Mouse (Mus musculus) liver, postnatal 0 days (tissue): Measurements from ENCODE around the gene Dnali1. TPM values are rescaled to one million over a fixed set of nuclear protein-coding genes. Genes with fewer than 3 reads are reported as not detected.

Source experiments
- ATAC-seq: fragments of 200-750 bp; cut with Nextera tagmentation; 2 replicates; pipeline ENCODE4 v1.8.0; 2017; ENCODE audit warnings: mild to moderate bottlenecking, moderate library complexity
- DNase-seq: peaks from one replicate; pipeline ENCODE4 v3.0.0-alpha.2; 2016
- H3K27ac ChIP-seq: fragments of 300-500 bp; sonication (generic); 2 replicates; pipeline ENCODE4 v1.5.1; 2014; ENCODE audit warnings: antibody characterized with exemption, moderate library complexity, mild to moderate bottlenecking, low read depth
- H3K27me3 ChIP-seq: fragments of 300-500 bp; sonication (generic); 2 replicates; pipeline ENCODE4 v1.6.1; 2014; ENCODE audit warnings: low read length, control low read depth, mixed read lengths; ENCODE audit not compliant: insufficient read depth
- H3K36me3 ChIP-seq: fragments of 300-500 bp; sonication (generic); replicated peaks from 2 replicates; pipeline ENCODE4 v1.6.1; 2014; ENCODE audit warnings: mild to moderate bottlenecking, control low read depth, low read length, moderate library complexity, mixed read lengths; ENCODE audit not compliant: insufficient read depth
- H3K4me1 ChIP-seq: fragments of 300-500 bp; sonication (generic); 2 replicates; pipeline ENCODE4 v1.6.1; 2014; ENCODE audit warnings: antibody characterized with exemption, mild to moderate bottlenecking, control low read depth; ENCODE audit not compliant: insufficient read depth
- H3K4me2 ChIP-seq: fragments of 300-500 bp; sonication (generic); 2 replicates; pipeline ENCODE4 v1.6.1; 2014; ENCODE audit warnings: low read depth, mild to moderate bottlenecking, low read length, moderate library complexity, mixed read lengths
- H3K4me3 ChIP-seq: fragments of 300-500 bp; sonication (generic); 2 replicates; pipeline ENCODE4 v1.5.1; 2014; ENCODE audit warnings: low read depth, low read length
- H3K9ac ChIP-seq: fragments of 300-500 bp; sonication (generic); replicated peaks from 2 replicates; pipeline ENCODE4 v1.6.1; 2014; ENCODE audit warnings: mild to moderate bottlenecking, moderate library complexity
- H3K9me3 ChIP-seq: fragments of 300-500 bp; sonication (generic); 2 replicates; pipeline ENCODE4 v1.6.1; 2016; ENCODE audit warnings: mild to moderate bottlenecking, control low read depth, low read length, mixed read lengths
- CTCF ChIP-seq: sonication (generic); IDR thresholded peaks from 2 replicates; pipeline ENCODE4 v1.5.1; 2016; ENCODE audit warnings: antibody characterized with exemption, low read depth
- EP300 ChIP-seq: IDR thresholded peaks from 2 replicates; pipeline ENCODE4 v1.6.1; 2016; ENCODE audit warnings: antibody characterized with exemption, low read depth, mild to moderate bottlenecking
- WGBS: fragments of 180-500 bp; shearing (Covaris S2); extraction: QIAGEN DNeasy Blood & Tissue Kit; methylation state at CpG from one replicate; pipeline ENCODE4 v1.1.7; 2014; ENCODE audit not compliant: insufficient replicate concordance; 5-methylcytosine and 5-hydroxymethylcytosine counted together
- polyA plus RNA-seq: library from polyadenylated mRNA; unstranded; fragments of >200 nt; fragmentation: Nextera tagmentation; extraction: Ambion mirVana; gene quantifications from 2 replicates; pipeline ENCODE4 v1.2.1, GENCODE M21; 2015

Dnali1 gene
- polyA plus RNA-seq, 1 experiment from 2014 or later: 0.06 TPM

GRCm38 (mm10) chr4:125077700-125078099 lies 12.2 kb upstream of the Dnali1 start:
- no peak overlapping the region for H3K4me3 ChIP-seq

GRCm38 (mm10) chr4:125066490-125067370 lies 1.2 kb upstream of the Dnali1 start, which contains the start of gene Snip1:
Snip1 (plus strand) TSS chr4:125066672.
- H3K27me3 ChIP-seq: no peaks in the 10 kb centered on the region
- H3K4me1 ChIP-seq: peaks cover 11% of the 10 kb centered on the region
- no peak for TF ChIP-seq CTCF
- 0 out of 2 replicates have a peak, but pooled peaks have one; percentile 24 for TF ChIP-seq EP300

More at GRCm38 (mm10) chr4:125077700-125078099, 12.2 kb upstream of the Dnali1 start:
- H3K9ac ChIP-seq: no peak overlapping the region
- H3K27me3 ChIP-seq: no peaks in the 10 kb centered on the region
- H3K9me3 ChIP-seq: no peaks in the 10 kb centered on the region
- no peaks in the 10 kb centered on the region for H3K4me1 ChIP-seq
- no peak overlapping the region for H3K27ac ChIP-seq
- peaks cover 31% of the 10 kb centered on the region for H3K36me3 ChIP-seq
- no peak overlapping the region for H3K4me2 ChIP-seq
- ATAC-seq (no peak), DNase-seq (no peak)
- 81% methylated on average over 2 of the region's 2 CpGs for WGBS
- TF ChIP-seq CTCF: no peak
- TF ChIP-seq EP300: no peak

GRCm38 (mm10) chr4:125063829-125064228 lies 1.7 kb downstream of the Dnali1 start:
- H3K9me3 ChIP-seq: no peaks in the 10 kb centered on the region
- no peak overlapping the region for H3K4me2 ChIP-seq
- H3K27me3 ChIP-seq: no peaks in the 10 kb centered on the region
- H3K4me1 ChIP-seq: peaks cover 11% of the 10 kb centered on the region
- TF ChIP-seq EP300 (no peak), CTCF (no peak)
- no peak overlapping the region for H3K27ac ChIP-seq
- no peak overlapping the region for H3K9ac ChIP-seq
- DNase-seq (no peak), ATAC-seq (no peak)
- no peak overlapping the region for H3K4me3 ChIP-seq
- peaks cover 4% of the 10 kb centered on the region; the same call in 1 of the 2 replicates for H3K36me3 ChIP-seq
- 55% methylated on average over 8 of the region's 8 CpGs for WGBS

More at GRCm38 (mm10) chr4:125066490-125067370, 1.2 kb upstream of the Dnali1 start, which contains the start of gene Snip1:
- H3K9ac ChIP-seq: peak within 1 kb of the TSS; percentile 81
- DNase-seq (peak; percentile 95), ATAC-seq (peak; percentile 97)
- H3K36me3 ChIP-seq: peaks cover 27% of the 10 kb centered on the region
- H3K4me3 ChIP-seq: peak within 1 kb of the TSS; percentile 85
- no peaks in the 10 kb centered on the region for H3K9me3 ChIP-seq
- H3K27ac ChIP-seq: peak within 1 kb of the TSS; percentile 80
- H3K4me2 ChIP-seq: peak within 1 kb of the TSS; percentile 96
- WGBS: under 1% methylated on average over 63 of the region's 78 CpGs

GRCm38 (mm10) chr4:125059025-125059424 lies 6.5 kb downstream of the Dnali1 start:
- DNase-seq: peak; percentile 59
- TF ChIP-seq CTCF (peak; percentile 88), EP300 (no peak)
- H3K4me1 ChIP-seq: peaks cover 4% of the 10 kb centered on the region; the same call in 1 of the 2 replicates
- H3K4me3 ChIP-seq: no peak overlapping the region
- H3K27ac ChIP-seq: no peak overlapping the region
- H3K9ac ChIP-seq: no peak overlapping the region
- 7% methylated on average over 8 of the region's 8 CpGs for WGBS
- peak; percentile 64 for ATAC-seq
- no peaks in the 10 kb centered on the region for H3K27me3 ChIP-seq
- H3K4me2 ChIP-seq: peak overlapping the region; percentile 47
- no peaks in the 10 kb centered on the region for H3K9me3 ChIP-seq
- H3K36me3 ChIP-seq: peaks cover 20% of the 10 kb centered on the region

- WGBS: 68% methylated on average over 5 of the region's 5 CpGs
- Histone ChIP-seq H3K4me1 (peaks cover 4% of the 10 kb centered on the region; the same call in 1 of the 2 replicates), H3K27ac (no peak overlapping the region), H3K4me3 (no peak overlapping the region), H3K36me3 (peaks cover 30% of the 10 kb centered on the region), H3K4me2 (no peak overlapping the region), H3K9ac (no peak overlapping the region), H3K9me3 (no peaks in the 10 kb centered on the region), H3K27me3 (no peaks in the 10 kb centered on the region)
- DNase-seq: no peak
- no peak for ATAC-seq
- TF ChIP-seq EP300 (no peak), CTCF (no peak)
These were observed 7.5 kb downstream of the Dnali1 start for GRCm38 (mm10) chr4:125058033-125058432.

GRCm38 (mm10) chr4:125057273-125057672 lies 8.2 kb downstream of the Dnali1 start:
- ATAC-seq (no peak), DNase-seq (no peak)
- no peak for TF ChIP-seq EP300
- H3K9ac ChIP-seq: no peak overlapping the region
- no peaks in the 10 kb centered on the region for H3K27me3 ChIP-seq
- no peak overlapping the region for H3K4me2 ChIP-seq
- WGBS: 35% methylated on average over 3 of the region's 3 CpGs
- no peak overlapping the region for H3K27ac ChIP-seq
- H3K9me3 ChIP-seq: no peaks in the 10 kb centered on the region
- H3K4me1 ChIP-seq: peaks cover 4% of the 10 kb centered on the region; the same call in 1 of the 2 replicates
- no peak overlapping the region for H3K4me3 ChIP-seq
- peaks cover 37% of the 10 kb centered on the region for H3K36me3 ChIP-seq
